Mouse (Mus musculus) mammary gland, adult 2 months (tissue): ENCODE results near the gene Med17. TPM values are rescaled to one million over a fixed set of nuclear protein-coding genes. Genes with fewer than 3 reads are reported as not detected.

Experiments
- polyA plus RNA-seq: library from polyadenylated mRNA; depleted of rRNA; stranded (reverse); fragments of >200 nt; gene quantifications from 2 replicates; pipeline ENCODE4 v1.2.3, GENCODE M21; 2012; ENCODE audit warnings: low replicate concordance; rRNA removed

Med17 gene
- 18.8 and 33.9 TPM in 2 replicates for polyA plus RNA-seq

GRCm38 (mm10) chr9:15279649-15280490 lies at the start of gene Med17:
Gene Med17 (minus strand): TSS chr9:15279931.

GRCm38 (mm10) chr9:15306398-15307119 lies 26.8 kb upstream of the Med17 start, which contains the start of gene 4931406C07Rik:
Gene 4931406C07Rik (minus strand): TSS chr9:15306448.

GRCm38 (mm10) chr9:15305503-15306397 lies 26.0 kb upstream of the Med17 start, which contains the start of gene Taf1d:
Gene Taf1d (plus strand): TSS chr9:15306214.

GRCm38 (mm10) chr9:15239042-15239925 lies 40.4 kb downstream of the Med17 start, which contains the start of gene Vstm5:
Gene Vstm5 (plus strand): TSS chr9:15239045.

Other genes with a start within 250 kb of the Med17 start
- gene Panx1, start 234.5 kb downstream of the Med17 start, polyA plus RNA-seq = 30.5 and 36.4 TPM in 2 replicates
- gene Hephl1, start 167.8 kb downstream of the Med17 start, polyA plus RNA-seq = 2.5 and 5.1 TPM in 2 replicates
- gene Vstm5, start 40.9 kb downstream of the Med17 start, polyA plus RNA-seq = 0.51 and 1.0 TPM in 2 replicates
- gene Taf1d, start 26.3 kb upstream of the Med17 start, polyA plus RNA-seq = 6.6 and 10.6 TPM in 2 replicates
- 16.9 and 41.4 TPM in 2 replicates for gene 4931406C07Rik, start 26.5 kb upstream of the Med17 start, polyA plus RNA-seq
- 4.1 and 7.1 TPM in 2 replicates for gene Cep295, start 77.9 kb upstream of the Med17 start, polyA plus RNA-seq
- 7.2 and 8.5 TPM in 2 replicates for gene Smco4, start 213.5 kb upstream of the Med17 start, polyA plus RNA-seq